Mouse (Mus musculus) mouse trophoblast stem cell (cell line): ENCODE data around the gene Zcchc18.
"Not testable (repeated sequence)": the region's sequence is repeated elsewhere in the genome, so short reads cannot be mapped to it uniquely, and the experiment has no call there.

Experiments
- in situ Hi-C, 2 experiments: fragments of 300-500 bp; cut with MseI, MboI; formaldehyde crosslinking; loops; 2 replicates in 1 of 2; 3 replicates in 1 of 2; pipeline ENCODE4 v1.15.1; 2025

The Zcchc18 gene

GRCm38 (mm10) chrX:136992978-136993547, at the start of gene Zcchc18:
Gene Zcchc18 (plus strand): TSS chrX:136993155.
- in situ Hi-C loops: no loop called here

- in situ Hi-C loops: not testable (repeated sequence)
Observed at GRCm38 (mm10) chrX:136957583-136958279, 35.2 kb upstream of the Zcchc18 start.

- in situ Hi-C loops: not testable (repeated sequence)
Observed at GRCm38 (mm10) chrX:136958300-136958699, 34.7 kb upstream of the Zcchc18 start.

- in situ Hi-C loops: no loop called here
Observed at GRCm38 (mm10) chrX:136959688-136960087, 33.3 kb upstream of the Zcchc18 start.

GRCm38 (mm10) chrX:136975397-136975796, 17.6 kb upstream of the Zcchc18 start, which contains the start of gene Tmsb15b2:
Gene Tmsb15b2 (minus strand): TSS chrX:136975497.
- in situ Hi-C loops: not testable (repeated sequence)

GRCm38 (mm10) chrX:136976424-136977084, 16.4 kb upstream of the Zcchc18 start, which contains the start of the genes Tmsb15l and Tmsb15b1:
Gene Tmsb15l (minus strand): TSS chrX:136976869.
Gene Tmsb15b1 (minus strand): TSS chrX:136976874.
- in situ Hi-C loops: no loop called here

GRCm38 (mm10) chrX:136978616-136979015, 14.3 kb upstream of the Zcchc18 start:
- in situ Hi-C loops: no loop called here

GRCm38 (mm10) chrX:136986039-136986438, 6.9 kb upstream of the Zcchc18 start:
- in situ Hi-C loops: no loop called here

GRCm38 (mm10) chrX:136991274-136991673, 1.7 kb upstream of the Zcchc18 start:
- in situ Hi-C loops: no loop called here

GRCm38 (mm10) chrX:136992191-136992965, 577 bp upstream of the Zcchc18 start:
- in situ Hi-C loops: no loop called here

GRCm38 (mm10) chrX:136993641-136994040, 686 bp downstream of the Zcchc18 start:
- in situ Hi-C loops: no loop called here

- in situ Hi-C loops: no loop called here
Observed at GRCm38 (mm10) chrX:136996256-136996655, 3.3 kb downstream of the Zcchc18 start.

GRCm38 (mm10) chrX:137015099-137015709, 22.2 kb downstream of the Zcchc18 start:
- in situ Hi-C loops: no loop called here

- in situ Hi-C loops: no loop called here
Observed at GRCm38 (mm10) chrX:137017668-137018067, 24.7 kb downstream of the Zcchc18 start.

- in situ Hi-C loops: no loop called here
Observed at GRCm38 (mm10) chrX:137019310-137019709, 26.4 kb downstream of the Zcchc18 start.

- in situ Hi-C loops: no loop called here
Observed at GRCm38 (mm10) chrX:137030916-137031315, 38.0 kb downstream of the Zcchc18 start.

- in situ Hi-C loops: no loop called here
Observed at GRCm38 (mm10) chrX:137031726-137032125, 38.8 kb downstream of the Zcchc18 start.

GRCm38 (mm10) chrX:137034322-137034721, 41.4 kb downstream of the Zcchc18 start:
- in situ Hi-C loops: no loop called here

- in situ Hi-C loops: no loop called here
Observed at GRCm38 (mm10) chrX:137037470-137037999, 44.6 kb downstream of the Zcchc18 start.

- in situ Hi-C loops: no loop called here
Observed at GRCm38 (mm10) chrX:137038000-137038483, 45.1 kb downstream of the Zcchc18 start, which contains the start of gene Slc25a53. Gene Slc25a53 (minus strand): TSS chrX:137038302.

GRCm38 (mm10) chrX:137038502-137038901, 45.5 kb downstream of the Zcchc18 start:
- in situ Hi-C loops: no loop called here
